Comparison of ENCODE assay signal across 25 mouse cellular contexts in the genomic region with DNA sequence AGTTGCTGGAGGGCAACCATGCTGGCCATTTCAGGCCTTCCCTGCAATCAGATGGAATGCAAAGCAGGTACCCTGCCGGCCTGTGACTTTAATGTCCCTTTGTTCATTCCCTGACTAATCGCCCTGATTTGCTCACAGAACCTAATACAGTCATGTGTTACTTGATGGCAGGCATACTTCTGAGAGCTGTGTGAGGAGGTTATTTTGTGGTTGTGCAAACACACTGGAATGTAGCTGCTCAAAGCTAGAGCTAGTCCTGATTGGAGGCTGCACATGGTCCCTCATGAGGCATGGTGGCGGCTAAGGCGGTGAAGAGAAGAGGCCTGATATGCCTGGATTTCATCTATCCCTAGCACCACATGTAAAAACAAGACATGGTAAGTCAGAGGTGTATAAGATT. TPM values are rescaled to one million over a fixed set of nuclear protein-coding genes. Genes with fewer than 3 reads are reported as not detected.
DNase-seq lines count a peak whose midpoint lies in the region; ATAC-seq and TF ChIP-seq lines count a peak whose summit lies in the region.
"Had no signal": no experiment of that assay in that cellular context is flagged by ENCODE, and none has a peak within 500 bp of the region (broad histone marks: within the 10 kb centered on the region; RNA-seq: fewer than 3 reads in every experiment).

No protein-coding gene starts in this region.

- peaks cover 29% of the 10 kb centered on the region for H3K4me1 ChIP-seq in heart, embryonic 10.5 days
- peaks cover 3% of the 10 kb centered on the region for H3K4me1 ChIP-seq in heart, adult 2 months (ENCODE audit: control insufficient read depth, insufficient read depth, low read length)
- peaks cover 42% of the 10 kb centered on the region for H3K4me1 ChIP-seq in midbrain, embryonic 10.5 days
- peaks cover 2% of the 10 kb centered on the region; the same call in 1 of the 2 replicates for H3K4me1 ChIP-seq in midbrain, postnatal 0 days (ENCODE audit: insufficient read depth, low read length)
- 0 out of 2 replicates have a peak, but pooled peaks cover 6% of the 10 kb centered on the region for H3K4me1 ChIP-seq in embryonic fibroblast, embryonic 13.5 days (ENCODE audit: control insufficient read depth, insufficient read depth, low read length)

- no peak for DNase-seq in heart, embryonic 10.5 days (ENCODE audit: low spot score)
- DNase-seq in heart, adult 2 months: no peak
- no peak for DNase-seq in midbrain, embryonic 10.5 days (ENCODE audit: low spot score)
- no peak for DNase-seq in midbrain, postnatal 0 days (ENCODE audit: low spot score)
- no peak for DNase-seq in spleen, postnatal 4 days (ENCODE audit: low spot score in 2 of 2)
- DNase-seq in thymus, postnatal 25 days: no peak
- DNase-seq: adrenal gland, adult 2 months; adrenal gland, postnatal 36 days; cerebellum, adult 18-20 months; cerebellum, postnatal 10 days; forebrain, postnatal 0 days; gastrocnemius, postnatal 10 days; kidney, adult 9 months; kidney, postnatal 36 days; liver, postnatal 0 days; midbrain, embryonic 14.5 days had no signal

- no peak for TF ChIP-seq CTCF in heart, adult 2 months (IDR thresholded peaks at IDR 0.05)
- no peak for TF ChIP-seq CTCF in midbrain, postnatal 0 days (IDR thresholded peaks at IDR 0.05)
- TF ChIP-seq CTCF in embryonic fibroblast, embryonic 13.5 days (IDR thresholded peaks at IDR 0.05; ENCODE audit: borderline replicate concordance, insufficient read depth, low read length): no peak

- WGBS in heart, embryonic 10.5 days: 69% methylated on average over 4 of the region's 4 CpGs
- 83% methylated on average over 4 of the region's 4 CpGs for WGBS in heart, adult 2 months
- 74% methylated on average over 4 of the region's 4 CpGs for WGBS in midbrain, embryonic 10.5 days
- WGBS in midbrain, postnatal 0 days: 69% methylated on average over 4 of the region's 4 CpGs

- H3K9ac ChIP-seq in heart, adult 2 months (ENCODE audit: low read depth, low read length): no peak overlapping the region
- no peak overlapping the region for H3K9ac ChIP-seq in midbrain, postnatal 0 days (replicated peaks; ENCODE audit: low read length, poor library complexity, severe bottlenecking)
- H3K9ac ChIP-seq: forebrain, embryonic 12.5 days; forebrain, postnatal 0 days; heart, embryonic 15.5 days; hindbrain, embryonic 13.5 days; liver, embryonic 12.5 days; liver, postnatal 0 days had no signal

- ATAC-seq in midbrain, postnatal 0 days (ENCODE audit: low FRiP score): no peak
- ATAC-seq: activated CD4-positive, CD25-positive, alpha-beta regulatory T cell, adult 4 months; forebrain, postnatal 0 days; intestine, embryonic 16.5 days; liver, embryonic 12.5 days; liver, postnatal 0 days had no signal

- H3K4me3 ChIP-seq in heart, embryonic 10.5 days: no peak overlapping the region
- H3K4me3 ChIP-seq in heart, adult 2 months: no peak overlapping the region
- no peak overlapping the region for H3K4me3 ChIP-seq in midbrain, embryonic 10.5 days
- H3K4me3 ChIP-seq in midbrain, postnatal 0 days (ENCODE audit: low read depth, low read length): no peak overlapping the region
- H3K4me3 ChIP-seq in embryonic fibroblast, embryonic 13.5 days (ENCODE audit: insufficient read depth, low read length): no peak overlapping the region
- H3K4me3 ChIP-seq: forebrain, embryonic 12.5 days; heart, embryonic 15.5 days; hindbrain, embryonic 13.5 days; layer of hippocampus, adult 2 months; liver, embryonic 12.5 days had no signal

- intact Hi-C loops in heart, adult 2 months (cut with DNase I): loop anchor here (5.0 kb wide), 1 partner anchor 241 kb away; no protein-coding TSS in a partner anchor

- H3K4me2 ChIP-seq in midbrain, postnatal 0 days (ENCODE audit: low read depth, low read length, poor library complexity, severe bottlenecking): no peak overlapping the region
- H3K4me2 ChIP-seq: forebrain, embryonic 12.5 days; heart, embryonic 15.5 days; hindbrain, embryonic 13.5 days; liver, embryonic 12.5 days had no signal

- TF ChIP-seq EP300 in heart, adult 2 months (IDR thresholded peaks at IDR 0.05; ENCODE audit: insufficient read depth, low read depth, low read length): no peak

- 0 out of 2 replicates have a peak overlapping the region, but pooled peaks have one; percentile 56 for H3K27ac ChIP-seq in heart, embryonic 10.5 days
- no peak overlapping the region for H3K27ac ChIP-seq in heart, adult 2 months
- 0 out of 2 replicates have a peak overlapping the region, but pooled peaks have one; percentile 10 for H3K27ac ChIP-seq in midbrain, embryonic 10.5 days (replicated peaks)
- no peak overlapping the region for H3K27ac ChIP-seq in midbrain, postnatal 0 days (ENCODE audit: low read depth, low read length)
- peak overlapping the region; percentile 37; the same call in 1 of the 2 replicates for H3K27ac ChIP-seq in embryonic fibroblast, embryonic 13.5 days (ENCODE audit: insufficient read depth, low read length)
- H3K27ac ChIP-seq: forebrain, embryonic 12.5 days; heart, embryonic 15.5 days; hindbrain, embryonic 13.5 days; layer of hippocampus, adult 2 months; liver, embryonic 12.5 days; macrophage had no signal

- H3K9me3 ChIP-seq in heart, embryonic 10.5 days: no peaks in the 10 kb centered on the region
- no peaks in the 10 kb centered on the region for H3K9me3 ChIP-seq in midbrain, embryonic 10.5 days (replicated peaks)
- H3K9me3 ChIP-seq in midbrain, postnatal 0 days (ENCODE audit: low read length): no peaks in the 10 kb centered on the region
- H3K9me3 ChIP-seq: forebrain, embryonic 12.5 days; heart, embryonic 15.5 days; hindbrain, embryonic 13.5 days; liver, embryonic 12.5 days had no signal

- H3K27me3 ChIP-seq in heart, embryonic 10.5 days (ENCODE audit: insufficient read depth, poor library complexity, severe bottlenecking): no peaks in the 10 kb centered on the region
- H3K27me3 ChIP-seq in heart, adult 2 months (ENCODE audit: control insufficient read depth, insufficient read depth, low read length): no peaks in the 10 kb centered on the region
- no peaks in the 10 kb centered on the region for H3K27me3 ChIP-seq in midbrain, embryonic 10.5 days (ENCODE audit: low read depth, poor library complexity, severe bottlenecking)
- no peaks in the 10 kb centered on the region for H3K27me3 ChIP-seq in midbrain, postnatal 0 days (ENCODE audit: insufficient read depth, low read length)
- H3K27me3 ChIP-seq: heart, embryonic 15.5 days; hindbrain, embryonic 13.5 days; liver, embryonic 12.5 days had no signal

- no peaks in the 10 kb centered on the region for H3K79me2 ChIP-seq in heart, adult 2 months (replicated peaks; ENCODE audit: control insufficient read depth, insufficient read depth, low read length)

- TF ChIP-seq POLR2A in heart, adult 2 months (IDR thresholded peaks at IDR 0.05; ENCODE audit: insufficient read depth, low read depth, low read length): no peak
- TF ChIP-seq POLR2A in embryonic fibroblast, embryonic 13.5 days (IDR thresholded peaks at IDR 0.05; ENCODE audit: low read depth, low read length): no peak

- H3K36me3 ChIP-seq in heart, embryonic 10.5 days: no peaks in the 10 kb centered on the region
- H3K36me3 ChIP-seq in heart, adult 2 months (ENCODE audit: control insufficient read depth, insufficient read depth, low read length): no peaks in the 10 kb centered on the region; the same call in 1 of the 2 replicates
- H3K36me3 ChIP-seq in midbrain, embryonic 10.5 days: no peaks in the 10 kb centered on the region
- no peaks in the 10 kb centered on the region for H3K36me3 ChIP-seq in midbrain, postnatal 0 days (ENCODE audit: insufficient read depth, low read length)
- H3K36me3 ChIP-seq: forebrain, embryonic 12.5 days; heart, embryonic 15.5 days; hindbrain, embryonic 13.5 days; liver, embryonic 12.5 days had no signal

RNA-seq across cellular contexts. Expression of a gene that starts 50.2 kb away (rescaled TPM):
- polyA plus RNA-seq in heart, embryonic 10.5 days (2016; fragmentation: Nextera tagmentation; extraction: Ambion mirVana): 8.9 and 9.7 TPM in 2 replicates
- 1 to 10 TPM; 5.6 to 6.7 TPM for total RNA-seq in heart, adult 2 months (2021)
- 12.4 and 12.9 TPM in 2 replicates for polyA plus RNA-seq in heart, adult 2 months (2012; rRNA removed)
- 5.4 and 6.8 TPM in 2 replicates for polyA plus RNA-seq in midbrain, embryonic 10.5 days (2016; fragmentation: Nextera tagmentation; extraction: Ambion mirVana)
- total RNA-seq in midbrain, postnatal 0 days (2014; rRNA removed): 11.8 and 13.5 TPM in 2 replicates
- 19.4 and 19.7 TPM in 2 replicates for polyA plus RNA-seq in midbrain, postnatal 0 days (2015; fragmentation: Nextera tagmentation; extraction: Ambion mirVana)
- 12.9 and 13.6 TPM in 2 replicates for polyA plus RNA-seq in embryonic fibroblast, embryonic 13.5 days (2011; ENCODE audit: insufficient read length, low read depth, missing spikeins)

Comparison
In these comparisons a context has a peak if more than half of its experiments do, and no peak if none do; other contexts are left out.
1. H3K27ac ChIP-seq: peak in heart, embryonic 10.5 days (single experiment), midbrain, embryonic 10.5 days (single experiment) and embryonic fibroblast, embryonic 13.5 days (single experiment); none in heart, adult 2 months (single experiment) and midbrain, postnatal 0 days (single experiment).